Mouse (Mus musculus) neural tube, embryonic 14.5 days (tissue): ENCODE data around the gene Trim65. TPM values are rescaled to one million over a fixed set of nuclear protein-coding genes. Genes with fewer than 3 reads are reported as not detected.

Experiments used
- ATAC-seq: fragments of 200-750 bp; cut with Nextera tagmentation; 2 replicates; pipeline ENCODE4 v1.8.0; 2017; ENCODE audit warnings: low read depth, mild to moderate bottlenecking, moderate TSS enrichment, moderate library complexity
- H3K27ac ChIP-seq: fragments of 300-500 bp; sonication (generic); 2 replicates; pipeline ENCODE4 v1.5.1; 2014; ENCODE audit warnings: low read depth, mild to moderate bottlenecking, control low read depth, low read length, moderate library complexity, mixed read lengths
- H3K27me3 ChIP-seq: fragments of 300-500 bp; sonication (generic); 2 replicates; pipeline ENCODE4 v1.6.1; 2014; ENCODE audit warnings: low read length; ENCODE audit not compliant: control insufficient read depth, insufficient read depth
- H3K36me3 ChIP-seq: fragments of 300-500 bp; sonication (generic); 2 replicates; pipeline ENCODE4 v1.6.1; 2014; ENCODE audit warnings: low read length, mixed read lengths; ENCODE audit not compliant: control insufficient read depth, insufficient read depth
- H3K4me1 ChIP-seq: fragments of 300-500 bp; sonication (generic); 2 replicates; pipeline ENCODE4 v1.6.1; 2014; ENCODE audit warnings: low read length; ENCODE audit not compliant: control insufficient read depth, insufficient read depth
- H3K4me2 ChIP-seq: fragments of 300-500 bp; sonication (generic); 2 replicates; pipeline ENCODE4 v1.6.1; 2014; ENCODE audit warnings: mild to moderate bottlenecking, low read depth, low read length, control low read depth
- H3K4me3 ChIP-seq: fragments of 300-500 bp; sonication (generic); 2 replicates; pipeline ENCODE4 v1.5.1; 2014; ENCODE audit warnings: low read depth, low read length, control low read depth, mixed read lengths
- H3K9ac ChIP-seq: fragments of 300-500 bp; sonication (generic); replicated peaks from 2 replicates; pipeline ENCODE4 v1.6.1; 2014; ENCODE audit warnings: low read depth, mild to moderate bottlenecking, control low read depth, low read length, mixed read lengths
- H3K9me3 ChIP-seq: fragments of 300-500 bp; sonication (generic); 2 replicates; pipeline ENCODE4 v1.6.1; 2016; ENCODE audit warnings: low read length; ENCODE audit not compliant: control insufficient read depth
- WGBS: fragments of 180-500 bp; shearing (Covaris S2); extraction: QIAGEN DNeasy Blood & Tissue Kit; methylation state at CpG from one replicate; pipeline ENCODE4 v1.1.7; 2014; 5-methylcytosine and 5-hydroxymethylcytosine counted together
- polyA plus RNA-seq: library from polyadenylated mRNA; unstranded; fragments of >200 nt; fragmentation: Nextera tagmentation; extraction: Ambion mirVana; gene quantifications from 2 replicates; pipeline ENCODE4 v1.2.1, GENCODE M21; 2014

Trim65 gene
- polyA plus RNA-seq, 1 experiment from 2014 or later = 3.1 TPM

DNA sequence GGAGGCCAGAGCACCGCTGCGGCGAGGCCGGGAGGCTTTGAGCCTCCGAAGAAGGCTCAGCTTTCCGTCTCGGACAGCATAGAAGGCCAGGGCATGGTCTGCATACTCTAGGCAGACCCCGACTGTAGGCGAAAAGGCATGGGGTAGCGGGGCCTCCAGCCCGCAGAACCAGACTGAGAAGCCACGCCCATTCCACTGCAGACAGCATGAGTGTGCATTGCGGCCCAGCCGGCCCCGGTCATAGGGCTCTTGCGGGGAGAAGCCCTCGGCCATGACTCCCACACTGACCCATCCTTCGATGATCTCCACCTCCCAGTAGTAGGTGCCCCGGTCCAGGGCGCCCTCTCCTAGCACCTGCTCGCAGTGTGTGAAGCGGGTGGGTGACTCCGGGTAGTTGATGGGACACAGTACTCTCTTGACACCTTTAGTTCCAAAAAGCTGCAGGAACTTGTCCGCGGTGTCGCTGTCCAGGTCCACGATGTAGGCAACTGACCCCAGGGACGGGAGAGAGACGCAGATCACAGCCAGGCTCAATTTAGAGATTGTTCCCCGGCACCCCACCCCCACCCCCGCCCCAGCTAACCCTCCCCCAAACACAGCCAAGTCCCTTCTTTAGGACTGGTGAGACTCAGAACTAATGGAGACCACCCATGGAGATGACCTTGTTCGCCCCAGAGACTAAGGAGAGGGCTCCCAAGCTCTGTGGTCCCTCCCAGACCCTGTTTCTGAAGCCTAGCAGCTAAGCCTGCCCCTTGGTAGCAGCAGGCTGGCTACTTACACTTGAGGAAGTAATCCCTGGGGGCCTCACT, 24.6 kb downstream of the Trim65 start:
- H3K4me2 ChIP-seq = no peak overlapping the region
- peaks cover 43% of the 10 kb centered on the region for H3K27me3 ChIP-seq
- peaks cover 7% of the 10 kb centered on the region for H3K4me1 ChIP-seq

DNA sequence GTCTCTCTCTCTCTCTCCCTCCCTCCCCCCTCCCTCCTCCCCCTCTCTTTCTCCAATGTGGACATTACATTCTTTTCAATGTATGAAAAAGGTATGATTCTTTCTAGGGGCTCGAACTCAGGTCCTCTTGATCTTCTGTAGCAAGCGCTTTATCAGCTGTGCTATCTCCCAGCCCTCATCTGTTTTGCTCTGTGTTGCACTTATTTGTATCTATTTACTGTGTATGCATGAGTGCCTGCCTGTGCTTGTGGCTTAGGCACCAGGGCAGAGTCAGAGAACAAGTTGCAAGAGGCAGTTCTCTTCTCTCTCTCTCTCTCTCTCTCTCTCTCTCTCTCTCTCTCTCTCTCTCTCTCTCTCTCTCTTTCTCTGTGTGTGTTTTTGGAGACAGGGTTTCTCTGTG, 25.9 kb downstream of the Trim65 start:
- Histone ChIP-seq H3K4me3 (no peak overlapping the region), H3K27me3 (peaks cover 32% of the 10 kb centered on the region), H3K9me3 (no peaks in the 10 kb centered on the region), H3K4me1 (peaks cover 6% of the 10 kb centered on the region), H3K36me3 (no peaks in the 10 kb centered on the region), H3K27ac (no peak overlapping the region), H3K4me2 (no peak overlapping the region), H3K9ac (no peak overlapping the region)
- ATAC-seq = no peak
- WGBS = 96% methylated on average over 2 of the region's 2 CpGs

More for the DNA sequence above, 24.6 kb downstream of the Trim65 start:
- H3K9me3 ChIP-seq = no peaks in the 10 kb centered on the region
- no peak overlapping the region for H3K9ac ChIP-seq
- ATAC-seq = no peak
- WGBS = 22% methylated on average over 32 of the region's 32 CpGs
- no peak overlapping the region for H3K4me3 ChIP-seq
- H3K27ac ChIP-seq = no peak overlapping the region
- H3K36me3 ChIP-seq = no peaks in the 10 kb centered on the region

DNA sequence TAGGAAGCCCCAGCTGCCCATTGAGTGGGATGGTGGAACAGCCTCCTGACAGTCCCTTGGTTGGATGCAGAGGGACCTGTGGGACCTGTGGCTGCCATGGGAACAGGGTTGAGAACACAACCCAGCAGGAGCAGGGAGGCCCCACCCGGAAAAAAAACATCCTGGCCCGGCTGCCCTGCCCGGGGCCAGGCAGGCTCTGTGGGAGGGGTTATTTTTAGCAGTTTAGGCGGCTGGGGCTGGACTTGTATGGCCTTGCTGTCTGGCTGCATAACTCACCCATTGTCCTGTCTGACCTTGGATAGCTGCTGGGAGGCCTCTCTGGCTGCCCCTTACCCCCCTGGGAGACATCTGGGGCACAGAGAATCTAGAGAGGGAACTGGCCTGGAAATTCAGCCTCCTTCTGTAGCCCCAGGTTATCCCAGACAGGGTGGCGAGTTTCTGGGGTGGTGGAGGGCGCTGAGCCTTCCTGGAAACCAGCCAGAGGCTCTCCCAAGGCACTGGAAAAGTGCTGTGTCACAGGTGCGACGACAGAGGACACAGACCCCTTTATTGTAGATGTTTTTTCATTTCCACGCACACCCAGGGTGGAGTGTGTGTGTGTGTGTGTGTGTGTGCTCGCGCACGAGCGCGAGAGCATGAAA, 26.8 kb downstream of the Trim65 start:
- peaks cover 23% of the 10 kb centered on the region for H3K27me3 ChIP-seq
- no peaks in the 10 kb centered on the region for H3K9me3 ChIP-seq
- 0 out of 2 replicates have a peak, but pooled peaks have one; percentile 25 for ATAC-seq
- H3K27ac ChIP-seq = no peak overlapping the region
- H3K36me3 ChIP-seq = no peaks in the 10 kb centered on the region
- no peak overlapping the region for H3K4me2 ChIP-seq
- H3K4me1 ChIP-seq = peaks cover 4% of the 10 kb centered on the region
- H3K9ac ChIP-seq = no peak overlapping the region
- no peak overlapping the region for H3K4me3 ChIP-seq
- WGBS = 34% methylated on average over 14 of the region's 14 CpGs

DNA sequence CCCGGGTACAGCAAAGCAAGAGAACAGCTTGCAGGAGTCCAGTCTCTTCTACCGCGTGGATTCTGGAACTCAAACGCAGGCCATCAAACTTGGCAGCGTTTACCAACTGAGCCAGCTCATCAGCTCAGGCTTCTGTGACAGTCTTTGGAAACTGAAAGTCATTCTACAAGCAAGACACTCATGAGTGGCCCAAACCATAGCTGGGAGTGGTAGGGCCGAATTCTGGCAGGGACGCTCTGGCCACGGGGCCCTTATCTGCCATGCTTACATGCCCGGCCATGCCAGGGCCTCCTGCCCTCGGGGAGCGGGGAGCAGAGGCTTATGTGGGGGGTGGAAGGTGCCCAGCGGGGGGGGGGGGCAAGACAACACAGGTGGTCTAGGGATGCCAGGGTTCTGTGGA, 27.4 kb downstream of the Trim65 start:
- peaks cover 4% of the 10 kb centered on the region for H3K4me1 ChIP-seq
- no peaks in the 10 kb centered on the region for H3K9me3 ChIP-seq
- no peak overlapping the region for H3K4me3 ChIP-seq
- ATAC-seq = no peak
- H3K27ac ChIP-seq = no peak overlapping the region
- peaks cover 19% of the 10 kb centered on the region for H3K27me3 ChIP-seq
- H3K36me3 ChIP-seq = no peaks in the 10 kb centered on the region
- WGBS = 86% methylated on average over 11 of the region's 12 CpGs
- no peak overlapping the region for H3K4me2 ChIP-seq
- H3K9ac ChIP-seq = no peak overlapping the region

DNA sequence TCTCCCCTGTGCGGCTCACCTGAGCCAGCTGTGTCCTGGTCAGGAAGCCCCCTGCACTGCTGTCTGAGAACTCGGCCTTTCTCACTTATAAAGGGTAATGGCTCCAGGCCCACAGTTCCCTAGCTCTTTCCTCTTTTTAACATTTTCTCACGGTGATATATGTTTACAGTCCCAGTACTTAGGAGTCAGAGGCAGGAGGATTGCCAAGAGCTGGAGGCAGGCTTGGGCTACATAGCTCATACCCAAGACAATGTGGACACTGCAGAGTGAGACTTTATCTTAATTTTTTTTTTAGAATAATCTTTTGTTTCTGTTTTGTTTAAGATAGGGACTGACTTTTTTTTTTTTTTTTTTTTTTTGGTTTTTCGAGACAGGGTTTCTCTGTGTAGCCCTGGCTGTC, 28.5 kb downstream of the Trim65 start:
- H3K27me3 ChIP-seq = peaks cover 9% of the 10 kb centered on the region
- no peaks in the 10 kb centered on the region for H3K36me3 ChIP-seq
- H3K27ac ChIP-seq = peak overlapping the region; percentile 78
- no peak for ATAC-seq
- H3K4me2 ChIP-seq = no peak overlapping the region
- WGBS = 63% methylated on average over 3 of the region's 4 CpGs
- no peak overlapping the region for H3K9ac ChIP-seq
- H3K9me3 ChIP-seq = no peaks in the 10 kb centered on the region
- H3K4me3 ChIP-seq = no peak overlapping the region
- peaks cover 4% of the 10 kb centered on the region for H3K4me1 ChIP-seq

- H3K4me2 ChIP-seq = no peak overlapping the region
- peak overlapping the region; percentile 78 for H3K27ac ChIP-seq
- H3K27me3 ChIP-seq = peaks cover 4% of the 10 kb centered on the region
- 30% methylated on average over 11 of the region's 11 CpGs for WGBS
- ATAC-seq = peak; percentile 61; the same call in 1 of the 2 replicates
- no peaks in the 10 kb centered on the region for H3K36me3 ChIP-seq
- H3K9ac ChIP-seq = no peak overlapping the region
- no peaks in the 10 kb centered on the region for H3K9me3 ChIP-seq
- H3K4me1 ChIP-seq = peaks cover 4% of the 10 kb centered on the region
- no peak overlapping the region for H3K4me3 ChIP-seq
These were observed 29.0 kb downstream of the Trim65 start for GRCm38 (mm10) chr11:116101931-116102381.

- 86% methylated on average over 7 of the region's 7 CpGs for WGBS
- Histone ChIP-seq H3K9me3 (no peaks in the 10 kb centered on the region), H3K9ac (no peak overlapping the region), H3K27me3 (no peaks in the 10 kb centered on the region), H3K36me3 (no peaks in the 10 kb centered on the region), H3K27ac (peak overlapping the region; percentile 78; the same call in 1 of the 2 replicates), H3K4me3 (no peak overlapping the region), H3K4me2 (no peak overlapping the region), H3K4me1 (peaks cover 4% of the 10 kb centered on the region)
- ATAC-seq = no peak
These were observed 30.1 kb downstream of the Trim65 start for GRCm38 (mm10) chr11:116100839-116101238.

GRCm38 (mm10) chr11:116100385-116100784, 30.5 kb downstream of the Trim65 start:
- H3K4me1 ChIP-seq = peaks cover 4% of the 10 kb centered on the region
- H3K4me3 ChIP-seq = no peak overlapping the region
- ATAC-seq = no peak
- 83% methylated on average over 6 of the region's 6 CpGs for WGBS
- no peak overlapping the region for H3K27ac ChIP-seq
- no peaks in the 10 kb centered on the region for H3K9me3 ChIP-seq
- H3K9ac ChIP-seq = no peak overlapping the region
- no peak overlapping the region for H3K4me2 ChIP-seq
- no peaks in the 10 kb centered on the region for H3K36me3 ChIP-seq
- no peaks in the 10 kb centered on the region for H3K27me3 ChIP-seq

GRCm38 (mm10) chr11:116099462-116099861, 31.5 kb downstream of the Trim65 start:
- H3K9me3 ChIP-seq = no peaks in the 10 kb centered on the region
- ATAC-seq = no peak
- no peak overlapping the region for H3K4me3 ChIP-seq
- H3K9ac ChIP-seq = no peak overlapping the region
- peaks cover 2% of the 10 kb centered on the region for H3K4me1 ChIP-seq
- no peak overlapping the region for H3K4me2 ChIP-seq
- no peaks in the 10 kb centered on the region for H3K36me3 ChIP-seq
- 87% methylated on average over 6 of the region's 6 CpGs for WGBS
- H3K27ac ChIP-seq = no peak overlapping the region
- no peaks in the 10 kb centered on the region for H3K27me3 ChIP-seq
